Mouse (Mus musculus): ENCODE results near the gene Dpp6. TPM values are rescaled to one million over a fixed set of nuclear protein-coding genes. Genes with fewer than 3 reads are reported as not detected.

Gene Dpp6
- polyA plus RNA-seq, 1 experiment from 2014 or later: 10.0 TPM

GRCm38 (mm10) chr5:27399111-27399510 lies 582.1 kb downstream of the Dpp6 start:
- no peak overlapping the region for H3K27ac ChIP-seq (ENCODE audit: low read depth, low read length)
- no peak overlapping the region for H3K9ac ChIP-seq (ENCODE audit: low read length)
- no peaks in the 10 kb centered on the region for H3K4me1 ChIP-seq (ENCODE audit: control insufficient read depth, insufficient read depth, low read length)
- no peaks in the 10 kb centered on the region for H3K36me3 ChIP-seq (ENCODE audit: control insufficient read depth, insufficient read depth, low read length)
- H3K4me2 ChIP-seq (ENCODE audit: low read depth): no peak overlapping the region
- H3K4me3 ChIP-seq (ENCODE audit: low read depth, low read length): no peak overlapping the region
- ATAC-seq (ENCODE audit: insufficient read depth, low FRiP score, low TSS enrichment) (no peak), DNase-seq (ENCODE audit: low spot score) (no peak)
- no peaks in the 10 kb centered on the region for H3K27me3 ChIP-seq (ENCODE audit: control insufficient read depth, insufficient read depth, low read length)
- no peaks in the 10 kb centered on the region for H3K9me3 ChIP-seq (ENCODE audit: control insufficient read depth, low read length)

GRCm38 (mm10) chr5:27402616-27403015 lies 585.6 kb downstream of the Dpp6 start:
- Histone ChIP-seq H3K27ac (ENCODE audit: low read depth, low read length) (no peak overlapping the region), H3K9me3 (ENCODE audit: control insufficient read depth, low read length) (no peaks in the 10 kb centered on the region), H3K4me2 (ENCODE audit: low read depth) (no peak overlapping the region), H3K27me3 (ENCODE audit: control insufficient read depth, insufficient read depth, low read length) (no peaks in the 10 kb centered on the region), H3K36me3 (ENCODE audit: control insufficient read depth, insufficient read depth, low read length) (no peaks in the 10 kb centered on the region), H3K4me3 (ENCODE audit: low read depth, low read length) (no peak overlapping the region), H3K4me1 (ENCODE audit: control insufficient read depth, insufficient read depth, low read length) (no peaks in the 10 kb centered on the region), H3K9ac (ENCODE audit: low read length) (no peak overlapping the region)
- no peak for DNase-seq (ENCODE audit: low spot score)
- ATAC-seq (ENCODE audit: insufficient read depth, low FRiP score, low TSS enrichment): no peak
- WGBS: 94% methylated on average over 1 of the region's 1 CpGs

DNA sequence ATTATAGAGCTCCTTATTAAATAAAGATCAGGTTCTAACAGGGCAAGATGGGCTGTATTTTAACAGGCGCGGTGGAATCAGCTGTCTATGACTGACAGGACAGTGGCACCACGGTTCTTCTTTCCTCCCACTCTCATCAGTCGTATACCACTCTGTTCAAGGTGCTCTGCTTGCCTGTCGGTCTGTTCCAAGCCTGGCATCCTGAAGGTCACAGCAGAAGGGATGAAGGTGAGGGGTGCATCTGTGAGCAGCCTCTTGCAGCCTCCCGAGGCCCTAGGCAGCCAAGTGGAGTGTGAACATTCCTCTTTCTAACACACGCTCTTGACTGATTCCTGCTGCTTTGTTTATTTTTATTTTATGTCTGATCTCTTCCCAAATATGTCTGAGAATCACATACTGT lies 591.9 kb downstream of the Dpp6 start:
- Histone ChIP-seq H3K27me3 (ENCODE audit: control insufficient read depth, insufficient read depth, low read length) (no peaks in the 10 kb centered on the region), H3K9me3 (ENCODE audit: control insufficient read depth, low read length) (no peaks in the 10 kb centered on the region), H3K4me3 (ENCODE audit: low read depth, low read length) (no peak overlapping the region), H3K9ac (ENCODE audit: low read length) (no peak overlapping the region), H3K4me2 (ENCODE audit: low read depth) (no peak overlapping the region), H3K27ac (ENCODE audit: low read depth, low read length) (no peak overlapping the region), H3K36me3 (ENCODE audit: control insufficient read depth, insufficient read depth, low read length) (no peaks in the 10 kb centered on the region), H3K4me1 (ENCODE audit: control insufficient read depth, insufficient read depth, low read length) (no peaks in the 10 kb centered on the region)
- ATAC-seq (ENCODE audit: insufficient read depth, low FRiP score, low TSS enrichment) (no peak), DNase-seq (ENCODE audit: low spot score) (no peak)
- 82% methylated on average over 7 of the region's 7 CpGs for WGBS

GRCm38 (mm10) chr5:27413023-27413422 lies 596.0 kb downstream of the Dpp6 start:
- Histone ChIP-seq H3K4me3 (ENCODE audit: low read depth, low read length) (no peak overlapping the region), H3K4me1 (ENCODE audit: control insufficient read depth, insufficient read depth, low read length) (no peaks in the 10 kb centered on the region), H3K9me3 (ENCODE audit: control insufficient read depth, low read length) (no peaks in the 10 kb centered on the region), H3K36me3 (ENCODE audit: control insufficient read depth, insufficient read depth, low read length) (no peaks in the 10 kb centered on the region), H3K4me2 (ENCODE audit: low read depth) (no peak overlapping the region), H3K27ac (ENCODE audit: low read depth, low read length) (no peak overlapping the region), H3K9ac (ENCODE audit: low read length) (no peak overlapping the region), H3K27me3 (ENCODE audit: control insufficient read depth, insufficient read depth, low read length) (no peaks in the 10 kb centered on the region)
- ATAC-seq (ENCODE audit: insufficient read depth, low FRiP score, low TSS enrichment) (no peak), DNase-seq (ENCODE audit: low spot score) (no peak)
- WGBS: 86% methylated on average over 3 of the region's 3 CpGs

GRCm38 (mm10) chr5:27415518-27415917 lies 598.5 kb downstream of the Dpp6 start:
- DNase-seq (ENCODE audit: low spot score) (no peak), ATAC-seq (ENCODE audit: insufficient read depth, low FRiP score, low TSS enrichment) (no peak)
- no peak overlapping the region for H3K4me2 ChIP-seq (ENCODE audit: low read depth)
- no peaks in the 10 kb centered on the region for H3K36me3 ChIP-seq (ENCODE audit: control insufficient read depth, insufficient read depth, low read length)
- H3K27me3 ChIP-seq (ENCODE audit: control insufficient read depth, insufficient read depth, low read length): no peaks in the 10 kb centered on the region
- H3K4me3 ChIP-seq (ENCODE audit: low read depth, low read length): no peak overlapping the region
- H3K27ac ChIP-seq (ENCODE audit: low read depth, low read length): no peak overlapping the region
- H3K4me1 ChIP-seq (ENCODE audit: control insufficient read depth, insufficient read depth, low read length): no peaks in the 10 kb centered on the region
- H3K9me3 ChIP-seq (ENCODE audit: control insufficient read depth, low read length): no peaks in the 10 kb centered on the region
- WGBS: 88% methylated on average over 4 of the region's 4 CpGs
- H3K9ac ChIP-seq (ENCODE audit: low read length): no peak overlapping the region

DNA sequence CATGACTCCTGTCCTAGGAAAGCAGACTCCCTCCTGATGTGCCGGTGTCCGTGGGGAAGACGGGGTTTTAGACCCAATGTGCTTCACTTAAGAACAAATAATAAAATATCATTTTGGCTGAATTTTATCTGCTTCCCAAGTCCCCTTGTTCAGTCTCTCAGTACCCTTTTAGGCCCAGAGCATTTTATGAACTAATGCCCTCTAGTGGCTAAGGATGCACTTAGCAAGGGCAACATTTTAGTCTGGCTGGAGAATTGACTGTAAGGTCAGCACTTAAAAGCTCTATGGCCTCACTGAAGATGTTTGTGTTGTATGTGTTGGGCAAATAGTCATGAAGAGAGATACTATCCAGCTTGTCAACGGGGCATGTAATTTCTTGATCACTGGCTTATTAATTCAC lies 599.6 kb downstream of the Dpp6 start:
- 59% methylated on average over 4 of the region's 4 CpGs for WGBS
- DNase-seq (ENCODE audit: low spot score): no peak
- H3K9ac ChIP-seq (ENCODE audit: low read length): no peak overlapping the region
- no peaks in the 10 kb centered on the region for H3K9me3 ChIP-seq (ENCODE audit: control insufficient read depth, low read length)
- H3K27me3 ChIP-seq (ENCODE audit: control insufficient read depth, insufficient read depth, low read length): no peaks in the 10 kb centered on the region
- H3K4me1 ChIP-seq (ENCODE audit: control insufficient read depth, insufficient read depth, low read length): no peaks in the 10 kb centered on the region
- no peak overlapping the region for H3K4me2 ChIP-seq (ENCODE audit: low read depth)
- H3K36me3 ChIP-seq (ENCODE audit: control insufficient read depth, insufficient read depth, low read length): no peaks in the 10 kb centered on the region
- H3K27ac ChIP-seq (ENCODE audit: low read depth, low read length): no peak overlapping the region
- no peak overlapping the region for H3K4me3 ChIP-seq (ENCODE audit: low read depth, low read length)
- ATAC-seq (ENCODE audit: insufficient read depth, low FRiP score, low TSS enrichment): no peak

GRCm38 (mm10) chr5:27417398-27417797 lies 600.4 kb downstream of the Dpp6 start:
- ATAC-seq (ENCODE audit: insufficient read depth, low FRiP score, low TSS enrichment) (no peak), DNase-seq (ENCODE audit: low spot score) (no peak)
- no peaks in the 10 kb centered on the region for H3K27me3 ChIP-seq (ENCODE audit: control insufficient read depth, insufficient read depth, low read length)
- no peak overlapping the region for H3K4me2 ChIP-seq (ENCODE audit: low read depth)
- no peaks in the 10 kb centered on the region for H3K36me3 ChIP-seq (ENCODE audit: control insufficient read depth, insufficient read depth, low read length)
- H3K4me3 ChIP-seq (ENCODE audit: low read depth, low read length): no peak overlapping the region
- no peaks in the 10 kb centered on the region for H3K9me3 ChIP-seq (ENCODE audit: control insufficient read depth, low read length)
- no peaks in the 10 kb centered on the region for H3K4me1 ChIP-seq (ENCODE audit: control insufficient read depth, insufficient read depth, low read length)
- no peak overlapping the region for H3K27ac ChIP-seq (ENCODE audit: low read depth, low read length)
- 69% methylated on average over 7 of the region's 7 CpGs for WGBS
- no peak overlapping the region for H3K9ac ChIP-seq (ENCODE audit: low read length)

DNA sequence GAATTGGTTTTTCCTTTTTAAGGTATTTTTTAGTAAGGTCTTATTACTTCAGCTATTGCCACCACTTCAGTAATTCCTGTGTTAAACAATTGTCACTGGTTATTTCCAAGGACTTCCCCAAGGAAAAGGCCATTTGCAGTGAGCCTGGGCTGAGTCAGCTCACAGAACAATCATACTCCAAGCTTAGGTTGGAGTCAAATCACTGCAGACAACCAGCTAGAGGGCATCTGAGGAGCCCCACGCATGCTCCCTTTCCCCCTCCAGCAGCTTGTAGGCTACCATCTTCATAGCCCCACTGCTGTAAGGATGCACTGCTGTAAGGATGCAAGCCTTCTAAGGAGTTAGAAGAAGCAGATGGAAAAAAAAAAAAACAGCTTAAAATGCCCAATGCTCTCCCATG lies 601.9 kb downstream of the Dpp6 start:
- ATAC-seq (ENCODE audit: insufficient read depth, low FRiP score, low TSS enrichment): no peak
- 86% methylated on average over 1 of the region's 1 CpGs for WGBS
- H3K36me3 ChIP-seq (ENCODE audit: control insufficient read depth, insufficient read depth, low read length): no peaks in the 10 kb centered on the region

DNA sequence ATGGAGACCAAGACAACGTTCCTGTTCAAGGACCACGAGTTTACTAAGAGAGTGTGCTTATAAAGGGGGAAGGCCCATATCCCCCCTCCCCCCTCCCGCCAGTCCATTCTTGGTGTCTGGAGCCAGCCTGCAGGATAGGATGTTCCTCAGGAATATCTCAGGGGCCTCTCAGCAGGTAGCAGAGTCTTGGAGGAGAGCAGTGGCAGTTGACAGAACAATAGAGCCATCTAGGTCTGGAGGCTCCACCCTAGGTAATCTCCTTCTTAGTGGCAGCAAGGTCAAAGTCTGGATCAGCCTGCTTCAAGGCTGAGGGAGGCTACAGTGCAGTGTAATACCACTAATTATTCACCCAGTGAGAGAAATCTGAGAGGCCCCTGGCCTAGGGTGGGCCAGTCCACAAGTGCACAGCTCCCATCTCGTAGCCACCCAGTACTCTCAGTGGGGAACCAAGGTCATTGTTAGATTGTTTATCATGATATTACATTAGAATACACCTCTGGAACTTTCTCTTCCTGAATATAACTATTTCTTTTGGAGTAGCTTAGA lies 604.2 kb downstream of the Dpp6 start:
- no peak for DNase-seq (ENCODE audit: low spot score)
- Histone ChIP-seq H3K36me3 (ENCODE audit: control insufficient read depth, insufficient read depth, low read length) (no peaks in the 10 kb centered on the region), H3K27me3 (ENCODE audit: control insufficient read depth, insufficient read depth, low read length) (no peaks in the 10 kb centered on the region), H3K9ac (ENCODE audit: low read length) (no peak overlapping the region), H3K4me2 (ENCODE audit: low read depth) (no peak overlapping the region), H3K27ac (ENCODE audit: low read depth, low read length) (no peak overlapping the region), H3K9me3 (ENCODE audit: control insufficient read depth, low read length) (no peaks in the 10 kb centered on the region), H3K4me1 (ENCODE audit: control insufficient read depth, insufficient read depth, low read length) (no peaks in the 10 kb centered on the region), H3K4me3 (ENCODE audit: low read depth, low read length) (no peak overlapping the region)
- no peak for ATAC-seq (ENCODE audit: insufficient read depth, low FRiP score, low TSS enrichment)
- 75% methylated on average over 4 of the region's 4 CpGs for WGBS

More for the DNA sequence above, 601.9 kb downstream of the Dpp6 start:
- H3K27me3 ChIP-seq (ENCODE audit: control insufficient read depth, insufficient read depth, low read length): no peaks in the 10 kb centered on the region
- no peak overlapping the region for H3K4me2 ChIP-seq (ENCODE audit: low read depth)
- H3K9ac ChIP-seq (ENCODE audit: low read length): no peak overlapping the region
- DNase-seq (ENCODE audit: low spot score): no peak
- H3K27ac ChIP-seq (ENCODE audit: low read depth, low read length): no peak overlapping the region
- H3K4me1 ChIP-seq (ENCODE audit: control insufficient read depth, insufficient read depth, low read length): no peaks in the 10 kb centered on the region
- no peak overlapping the region for H3K4me3 ChIP-seq (ENCODE audit: low read depth, low read length)
- H3K9me3 ChIP-seq (ENCODE audit: control insufficient read depth, low read length): no peaks in the 10 kb centered on the region
